Mouse (Mus musculus) small intestine, adult 2 months (tissue): ENCODE measurements at regions not wholly inside any gene's neighbourhood (a gene's known extent, or its start where the extent isn't known, plus 50 kb on each side); places are given as distances from the start of the nearest gene placed in this dataset.

Source experiments
- H3K27ac ChIP-seq: fragments of 200-500 bp; 2 replicates; pipeline ENCODE4 v1.5.1; 2012; ENCODE audit warnings: low read depth, low read length, control low read depth, inconsistent platforms; ENCODE audit not compliant: insufficient read depth
- H3K27me3 ChIP-seq: fragments of 200-500 bp; 2 replicates; pipeline ENCODE4 v1.6.1; 2012; ENCODE audit warnings: mild to moderate bottlenecking, moderate library complexity, low read length, inconsistent platforms; ENCODE audit not compliant: control insufficient read depth, insufficient read depth
- H3K36me3 ChIP-seq: fragments of 200-500 bp; 2 replicates; pipeline ENCODE4 v1.6.1; 2012; ENCODE audit warnings: mild to moderate bottlenecking, low read length, control low read depth, inconsistent platforms; ENCODE audit not compliant: control insufficient read depth, insufficient read depth
- H3K4me1 ChIP-seq: fragments of 200-500 bp; 2 replicates; pipeline ENCODE4 v1.6.1; 2012; ENCODE audit warnings: low read length, inconsistent platforms, mixed read lengths; ENCODE audit not compliant: control insufficient read depth, insufficient read depth, insufficient read length
- H3K4me3 ChIP-seq: fragments of 200-500 bp; 2 replicates; pipeline ENCODE4 v1.5.1; 2012; ENCODE audit warnings: low read depth, mild to moderate bottlenecking, control low read depth, inconsistent platforms, low read length, moderate library complexity
- CTCF ChIP-seq: fragments of 200-500 bp; IDR thresholded peaks from 2 replicates; pipeline ENCODE4 v1.5.1; 2012; ENCODE audit warnings: low read depth, mild to moderate bottlenecking, control low read depth, inconsistent platforms, low read length, moderate library complexity, mixed read lengths; ENCODE audit not compliant: insufficient replicate concordance, insufficient read length; ENCODE audit errors: extremely low read depth
- POLR2A ChIP-seq: fragments of 200-500 bp; IDR thresholded peaks from 2 replicates; pipeline ENCODE4 v1.6.1; 2012; ENCODE audit warnings: low read depth, mild to moderate bottlenecking, control low read depth, inconsistent platforms, low read length, moderate library complexity
- WGBS: fragments of 180-500 bp; shearing (Covaris S2); methylation state at CpG from one replicate; pipeline ENCODE4 v1.1.7; 2018; 5-methylcytosine and 5-hydroxymethylcytosine counted together

- Histone ChIP-seq H3K27ac (no peak overlapping the region), H3K4me3 (no peak overlapping the region), H3K36me3 (no peaks in the 10 kb centered on the region), H3K27me3 (no peaks in the 10 kb centered on the region), H3K4me1 (no peaks in the 10 kb centered on the region)
- WGBS: 40% methylated on average over 3 of the region's 3 CpGs
- no peak for TF ChIP-seq CTCF
- TF ChIP-seq POLR2A: no peak
These were observed 253.9 kb downstream of the Qdpr start for GRCm38 (mm10) chr5:45196159-45196558.

- no peaks in the 10 kb centered on the region for H3K27me3 ChIP-seq
- no peaks in the 10 kb centered on the region for H3K4me1 ChIP-seq
- no peaks in the 10 kb centered on the region for H3K36me3 ChIP-seq
- no peak overlapping the region for H3K4me3 ChIP-seq
- no peak overlapping the region for H3K27ac ChIP-seq
- TF ChIP-seq POLR2A (no peak), CTCF (no peak)
These were observed 257.7 kb downstream of the Qdpr start for GRCm38 (mm10) chr5:45192287-45192686.

- no peaks in the 10 kb centered on the region for H3K27me3 ChIP-seq
- no peaks in the 10 kb centered on the region for H3K4me1 ChIP-seq
- TF ChIP-seq POLR2A: no peak
- no peak for TF ChIP-seq CTCF
- no peaks in the 10 kb centered on the region for H3K36me3 ChIP-seq
- no peak overlapping the region for H3K4me3 ChIP-seq
- WGBS: 64% methylated on average over 8 of the region's 8 CpGs
- H3K27ac ChIP-seq: no peak overlapping the region
These were observed 276.8 kb downstream of the Qdpr start for GRCm38 (mm10) chr5:45173035-45173755.

GRCm38 (mm10) chr5:45159194-45159593 is 290.8 kb downstream of the Qdpr start:
- WGBS: 86% methylated on average over 4 of the region's 4 CpGs

GRCm38 (mm10) chr5:45154936-45155335 is 295.1 kb downstream of the Qdpr start:
- TF ChIP-seq POLR2A: no peak
- TF ChIP-seq CTCF: no peak
- no peaks in the 10 kb centered on the region for H3K4me1 ChIP-seq
- WGBS: 25% methylated on average over 2 of the region's 2 CpGs

More at GRCm38 (mm10) chr5:45159194-45159593, 290.8 kb downstream of the Qdpr start:
- TF ChIP-seq POLR2A: no peak
- TF ChIP-seq CTCF: no peak
- no peaks in the 10 kb centered on the region for H3K36me3 ChIP-seq
- no peaks in the 10 kb centered on the region for H3K27me3 ChIP-seq
- H3K4me1 ChIP-seq: no peaks in the 10 kb centered on the region
- no peak overlapping the region for H3K4me3 ChIP-seq
- no peak overlapping the region for H3K27ac ChIP-seq

GRCm38 (mm10) chr5:45144186-45144585 is 305.9 kb downstream of the Qdpr start:
- WGBS: 94% methylated on average over 4 of the region's 4 CpGs
- Histone ChIP-seq H3K4me3 (no peak overlapping the region), H3K4me1 (no peaks in the 10 kb centered on the region), H3K36me3 (no peaks in the 10 kb centered on the region), H3K27me3 (no peaks in the 10 kb centered on the region), H3K27ac (no peak overlapping the region)
- TF ChIP-seq CTCF (no peak), POLR2A (no peak)

More at GRCm38 (mm10) chr5:45154936-45155335, 295.1 kb downstream of the Qdpr start:
- Histone ChIP-seq H3K36me3 (no peaks in the 10 kb centered on the region), H3K4me3 (no peak overlapping the region), H3K27ac (no peak overlapping the region), H3K27me3 (no peaks in the 10 kb centered on the region)

GRCm38 (mm10) chr5:45137198-45137973 is 312.6 kb downstream of the Qdpr start:
- no peak overlapping the region for H3K4me3 ChIP-seq
- no peak overlapping the region for H3K27ac ChIP-seq
- TF ChIP-seq POLR2A (no peak), CTCF (no peak)
- H3K36me3 ChIP-seq: no peaks in the 10 kb centered on the region
- WGBS: 26% methylated on average over 10 of the region's 10 CpGs
- no peaks in the 10 kb centered on the region for H3K4me1 ChIP-seq
- no peaks in the 10 kb centered on the region for H3K27me3 ChIP-seq
